Mouse (Mus musculus): ENCODE results near the gene Dusp9. TPM values are rescaled to one million over a fixed set of nuclear protein-coding genes. Genes with fewer than 3 reads are reported as not detected.

Gene Dusp9
- not detected for polyA plus RNA-seq (2014; fragmentation: Illumina TruSeq; extraction: RNeasy Lipid Tissue Mini Kit (QIAGEN cat#74804); ENCODE audit: low read depth, low replicate concordance)

DNA sequence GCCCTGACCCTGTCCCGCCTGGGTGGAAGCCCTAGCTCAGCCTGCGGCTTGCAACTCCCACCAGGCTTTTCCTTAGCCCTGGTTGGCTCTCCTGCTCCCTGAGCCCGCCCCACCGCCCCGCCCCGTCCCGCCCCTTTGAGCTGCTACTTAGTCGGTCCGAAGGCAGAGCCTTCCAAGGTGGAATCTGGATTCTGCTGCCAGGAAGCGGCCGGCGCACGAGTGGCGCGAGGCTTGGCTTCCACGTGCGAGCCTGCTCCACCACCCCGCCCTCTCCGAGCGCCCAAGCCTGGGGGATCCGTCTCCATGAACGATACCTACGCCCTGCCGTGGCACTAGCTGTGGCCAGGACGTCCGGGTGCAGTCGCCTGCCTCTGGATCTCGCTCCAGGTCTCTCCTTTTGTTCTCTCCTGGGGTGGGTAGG is at the start of gene Dusp9:
Gene Dusp9 (plus strand): TSS at position 165 of the 421 bp plus-strand sequence.

DNA sequence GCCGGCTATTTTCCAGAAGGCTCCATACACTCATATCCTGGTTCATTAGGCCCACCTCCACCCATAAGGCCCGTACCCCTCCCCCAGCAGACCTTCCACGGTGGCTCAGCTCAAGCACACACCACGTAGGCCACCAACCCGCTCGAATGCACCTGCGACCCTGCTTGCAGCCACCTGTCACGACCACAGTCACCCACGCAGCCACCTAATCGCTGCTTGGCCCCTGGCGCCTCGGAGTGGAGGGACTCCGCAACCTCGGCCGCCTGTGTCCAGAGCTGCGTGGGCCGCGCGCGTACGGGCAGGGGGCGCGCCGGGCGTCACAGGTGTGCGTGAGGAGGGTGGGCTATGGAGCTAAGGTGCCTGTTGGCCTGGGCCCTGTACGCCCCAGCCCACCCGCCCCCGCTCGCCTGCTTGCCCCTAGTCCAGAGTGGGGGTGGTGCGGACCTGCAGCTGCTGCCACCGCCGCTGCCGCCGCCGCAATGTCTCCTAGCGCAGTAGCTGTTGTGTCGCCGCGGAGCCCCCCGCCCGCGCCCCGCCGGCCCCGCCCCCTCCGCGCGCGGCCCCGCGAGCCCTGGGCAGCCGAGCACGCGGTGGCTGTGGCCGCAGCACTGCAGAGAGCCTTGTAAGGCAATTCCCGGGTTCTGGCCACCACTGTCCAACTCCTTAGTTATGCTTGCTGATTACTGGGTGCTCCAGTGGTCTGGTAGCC is 20.5 kb downstream of the Dusp9 start, which contains the start of gene Pnck:
Gene Pnck (minus strand): TSS at position 543 of the 709 bp plus-strand sequence.

DNA sequence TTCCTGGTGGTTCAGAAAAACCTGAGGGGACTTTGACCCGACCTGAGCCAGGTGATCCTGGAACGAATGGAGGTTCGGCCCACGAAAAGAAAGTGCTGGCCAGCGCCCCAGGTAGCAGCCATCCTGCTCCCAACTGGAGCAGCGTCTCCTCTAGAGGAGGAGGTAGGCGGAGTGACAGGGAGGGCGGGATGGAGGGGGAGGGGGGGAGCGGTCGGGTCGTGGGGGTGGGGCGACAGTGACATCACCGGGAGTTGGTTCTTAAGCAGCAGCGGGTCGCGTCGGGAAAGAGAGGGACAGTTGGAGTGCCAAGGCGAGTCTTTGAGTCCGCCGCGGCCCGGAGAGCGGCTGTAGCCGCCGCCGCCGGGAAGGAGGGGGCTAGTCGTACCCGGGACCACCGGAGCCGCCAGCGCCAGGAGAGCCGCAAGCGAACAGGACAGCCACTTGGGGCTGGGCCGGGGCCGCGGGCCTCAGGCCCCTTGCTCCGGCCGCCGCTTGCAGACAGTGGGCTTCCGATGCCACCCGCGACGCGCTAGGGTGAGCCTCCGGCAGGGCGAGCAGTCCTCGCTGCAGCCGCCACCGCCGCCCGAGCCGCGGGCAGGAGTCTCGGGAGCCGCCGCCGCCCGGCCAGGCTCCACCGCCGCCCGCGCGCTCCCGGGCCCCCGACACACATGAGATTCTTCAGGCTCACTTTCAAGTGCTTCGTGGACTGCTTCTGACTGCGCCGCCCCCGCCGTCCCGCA is 33.8 kb downstream of the Dusp9 start, which contains the start of gene Slc6a8:
Gene Slc6a8 (plus strand): TSS at position 272 of the 740 bp plus-strand sequence.

Other genes with a start within 250 kb of the Dusp9 start
- gene Gm18336, start 240.7 kb upstream of the Dusp9 start, polyA plus RNA-seq (2014; fragmentation: Illumina TruSeq; extraction: RNeasy Lipid Tissue Mini Kit (QIAGEN cat#74804); ENCODE audit: low read depth, low replicate concordance), result not detected
- gene Zfp92, start 228.3 kb upstream of the Dusp9 start, polyA plus RNA-seq (2014; fragmentation: Illumina TruSeq; extraction: RNeasy Lipid Tissue Mini Kit (QIAGEN cat#74804); ENCODE audit: low read depth, low replicate concordance), result 0.41 TPM
- gene Trex2, start 204.1 kb upstream of the Dusp9 start, polyA plus RNA-seq (2014; fragmentation: Illumina TruSeq; extraction: RNeasy Lipid Tissue Mini Kit (QIAGEN cat#74804); ENCODE audit: low read depth, low replicate concordance), result not detected
- 15.5 TPM for gene Haus7, start 180.4 kb upstream of the Dusp9 start, polyA plus RNA-seq (2014; fragmentation: Illumina TruSeq; extraction: RNeasy Lipid Tissue Mini Kit (QIAGEN cat#74804); ENCODE audit: low read depth, low replicate concordance)
- 322 TPM for gene Bgn, start 155.8 kb upstream of the Dusp9 start, polyA plus RNA-seq (2014; fragmentation: Illumina TruSeq; extraction: RNeasy Lipid Tissue Mini Kit (QIAGEN cat#74804); ENCODE audit: low read depth, low replicate concordance)
- gene Atp2b3, start 136.3 kb upstream of the Dusp9 start, polyA plus RNA-seq (2014; fragmentation: Illumina TruSeq; extraction: RNeasy Lipid Tissue Mini Kit (QIAGEN cat#74804); ENCODE audit: low read depth, low replicate concordance), result 7.0 TPM
- not detected for gene Pnck, start 20.7 kb downstream of the Dusp9 start, polyA plus RNA-seq (2014; fragmentation: Illumina TruSeq; extraction: RNeasy Lipid Tissue Mini Kit (QIAGEN cat#74804); ENCODE audit: low read depth, low replicate concordance)
- 67.8 TPM for gene Slc6a8, start 33.7 kb downstream of the Dusp9 start, polyA plus RNA-seq (2014; fragmentation: Illumina TruSeq; extraction: RNeasy Lipid Tissue Mini Kit (QIAGEN cat#74804); ENCODE audit: low read depth, low replicate concordance)
- 255 TPM for gene Bcap31, start 76.8 kb downstream of the Dusp9 start, polyA plus RNA-seq (2014; fragmentation: Illumina TruSeq; extraction: RNeasy Lipid Tissue Mini Kit (QIAGEN cat#74804); ENCODE audit: low read depth, low replicate concordance)
- 2.3 TPM for gene Abcd1, start 77.2 kb downstream of the Dusp9 start, polyA plus RNA-seq (2014; fragmentation: Illumina TruSeq; extraction: RNeasy Lipid Tissue Mini Kit (QIAGEN cat#74804); ENCODE audit: low read depth, low replicate concordance)
- 0.12 TPM for gene Plxnb3, start 117.7 kb downstream of the Dusp9 start, polyA plus RNA-seq (2014; fragmentation: Illumina TruSeq; extraction: RNeasy Lipid Tissue Mini Kit (QIAGEN cat#74804); ENCODE audit: low read depth, low replicate concordance)
- not detected for gene Srpk3, start 135.0 kb downstream of the Dusp9 start, polyA plus RNA-seq (2014; fragmentation: Illumina TruSeq; extraction: RNeasy Lipid Tissue Mini Kit (QIAGEN cat#74804); ENCODE audit: low read depth, low replicate concordance)
- 64.4 TPM for gene Idh3g, start 147.5 kb downstream of the Dusp9 start, polyA plus RNA-seq (2014; fragmentation: Illumina TruSeq; extraction: RNeasy Lipid Tissue Mini Kit (QIAGEN cat#74804); ENCODE audit: low read depth, low replicate concordance)
- 19.8 TPM for gene Ssr4, start 147.6 kb downstream of the Dusp9 start, polyA plus RNA-seq (2014; fragmentation: Illumina TruSeq; extraction: RNeasy Lipid Tissue Mini Kit (QIAGEN cat#74804); ENCODE audit: low read depth, low replicate concordance)
- gene Pdzd4, start 185.6 kb downstream of the Dusp9 start, polyA plus RNA-seq (2014; fragmentation: Illumina TruSeq; extraction: RNeasy Lipid Tissue Mini Kit (QIAGEN cat#74804); ENCODE audit: low read depth, low replicate concordance), result 0.76 TPM